Mouse (Mus musculus): ENCODE data around the gene Pqbp1.

DNA sequence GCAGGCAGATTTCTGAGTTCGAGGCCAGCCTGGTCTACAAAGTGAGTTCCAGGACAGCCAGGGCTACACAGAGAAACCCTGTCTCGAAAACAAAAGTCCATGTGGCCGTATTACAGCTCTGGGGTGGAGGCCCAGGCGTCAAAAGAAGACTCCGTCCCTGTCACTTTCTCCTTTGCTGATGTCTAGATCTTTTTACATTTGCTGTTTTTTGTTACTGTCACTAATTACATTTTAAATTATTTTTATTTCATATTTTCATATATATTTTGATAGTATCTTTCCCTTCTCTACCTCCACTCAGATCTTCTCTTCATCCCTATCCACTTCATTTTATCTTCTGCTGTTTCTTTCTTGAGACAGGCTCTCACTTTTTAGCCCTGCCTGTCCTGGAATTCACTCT, 8.7 kb upstream of the Pqbp1 start, which contains the start of gene Gm10491:
- no peak for TF ChIP-seq MAFK (IDR thresholded peaks at IDR 0.05; ENCODE audit: insufficient read depth, low read depth, low read length)
- TF ChIP-seq CHD2 (IDR thresholded peaks at IDR 0.05; ENCODE audit: low read depth, low read length): no peak
- TF ChIP-seq ZC3H11A (IDR thresholded peaks at IDR 0.05; ENCODE audit: borderline replicate concordance, low read depth, low read length): no peak
- no peak for TF ChIP-seq HCFC1 (IDR thresholded peaks at IDR 0.05; ENCODE audit: borderline replicate concordance, insufficient read depth, low read length)
